Mouse (Mus musculus) hindbrain, postnatal 0 days (tissue): ENCODE measurements around the gene Castor1. TPM values are rescaled to one million over a fixed set of nuclear protein-coding genes. Genes with fewer than 3 reads are reported as not detected.

Experiments used
- ATAC-seq: fragments of 200-750 bp; cut with Nextera tagmentation; 2 replicates; pipeline ENCODE4 v1.8.0; 2017; ENCODE audit warnings: mild to moderate bottlenecking, moderate TSS enrichment, moderate library complexity
- DNase-seq: peaks from one replicate; pipeline ENCODE4 v3.0.0-alpha.2; 2015; ENCODE audit warnings: low spot score
- H3K27ac ChIP-seq: fragments of 300-500 bp; sonication (generic); 2 replicates; pipeline ENCODE4 v1.5.1; 2014; ENCODE audit warnings: mild to moderate bottlenecking
- H3K27me3 ChIP-seq: fragments of 300-500 bp; sonication (generic); 2 replicates; pipeline ENCODE4 v1.6.1; 2014; ENCODE audit warnings: low read length, mixed read lengths; ENCODE audit not compliant: insufficient read depth
- H3K36me3 ChIP-seq: fragments of 300-500 bp; sonication (generic); 2 replicates; pipeline ENCODE4 v1.6.1; 2014; ENCODE audit warnings: low read length, mixed read lengths; ENCODE audit not compliant: insufficient read depth
- H3K4me1 ChIP-seq: fragments of 300-500 bp; sonication (generic); 2 replicates; pipeline ENCODE4 v1.6.1; 2014; ENCODE audit warnings: antibody characterized with exemption, low read length, mixed read lengths; ENCODE audit not compliant: insufficient read depth
- H3K4me2 ChIP-seq: fragments of 300-500 bp; sonication (generic); 2 replicates; pipeline ENCODE4 v1.6.1; 2014; ENCODE audit warnings: low read depth, mild to moderate bottlenecking, low read length, moderate library complexity, mixed read lengths
- H3K4me3 ChIP-seq: fragments of 300-500 bp; sonication (generic); 2 replicates; pipeline ENCODE4 v1.5.1; 2014; ENCODE audit warnings: low read length
- H3K9ac ChIP-seq: fragments of 300-500 bp; sonication (generic); replicated peaks from 2 replicates; pipeline ENCODE4 v1.6.1; 2014; ENCODE audit warnings: mild to moderate bottlenecking, low read length, moderate library complexity, mixed read lengths
- H3K9me3 ChIP-seq: fragments of 300-500 bp; sonication (generic); 2 replicates; pipeline ENCODE4 v1.6.1; 2016; ENCODE audit warnings: low read length, mixed read lengths
- CTCF ChIP-seq: IDR thresholded peaks from 2 replicates; pipeline ENCODE4 v1.5.1; 2016; ENCODE audit warnings: antibody characterized with exemption, control low read depth, low read depth
- WGBS: fragments of 180-500 bp; shearing (Covaris S2); extraction: QIAGEN DNeasy Blood & Tissue Kit; methylation state at CpG from one replicate; pipeline ENCODE4 v1.1.7; 2014; 5-methylcytosine and 5-hydroxymethylcytosine counted together
- polyA plus RNA-seq: library from polyadenylated mRNA; unstranded; fragments of >200 nt; fragmentation: Nextera tagmentation; extraction: Ambion mirVana; gene quantifications from 2 replicates; pipeline ENCODE4 v1.2.1, GENCODE M21; 2015
- total RNA-seq: library from RNA; depleted of rRNA; stranded (reverse); fragments of >200 nt; gene quantifications from 2 replicates; pipeline ENCODE4 v1.2.3, GENCODE M21; 2014

Gene Castor1
- total and polyA plus RNA-seq, 2 experiments from 2014 or later, result 10.6 to 20.6 TPM

DNA sequence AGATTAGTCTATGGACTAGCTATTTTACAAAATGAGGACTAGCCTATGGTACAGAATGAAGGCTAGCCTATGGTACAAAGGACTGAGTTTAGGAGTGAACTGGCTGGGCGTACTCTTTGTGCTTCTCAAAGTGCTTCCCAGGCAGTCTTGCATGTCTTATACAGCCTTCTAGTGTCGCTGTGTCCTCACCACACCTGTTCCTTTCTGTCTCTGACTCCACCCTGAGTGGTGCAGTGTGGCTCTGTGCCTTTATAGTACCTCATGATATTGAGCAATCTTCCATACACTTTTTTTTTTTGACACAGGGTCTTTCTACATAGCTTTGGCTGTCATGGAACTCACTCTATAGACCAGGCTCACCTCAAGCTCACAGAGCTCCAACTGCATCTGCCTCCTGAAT is 13.4 kb downstream of the Castor1 start:
- no peak for ATAC-seq
- Histone ChIP-seq H3K4me3 (no peak overlapping the region), H3K4me2 (no peak overlapping the region), H3K4me1 (0 out of 2 replicates have a peak, but pooled peaks cover 6% of the 10 kb centered on the region), H3K9ac (no peak overlapping the region), H3K27me3 (no peaks in the 10 kb centered on the region), H3K27ac (no peak overlapping the region), H3K9me3 (no peaks in the 10 kb centered on the region), H3K36me3 (no peaks in the 10 kb centered on the region)
- WGBS, result 94% methylated on average over 2 of the region's 2 CpGs
- no peak for DNase-seq
- TF ChIP-seq CTCF, result no peak

DNA sequence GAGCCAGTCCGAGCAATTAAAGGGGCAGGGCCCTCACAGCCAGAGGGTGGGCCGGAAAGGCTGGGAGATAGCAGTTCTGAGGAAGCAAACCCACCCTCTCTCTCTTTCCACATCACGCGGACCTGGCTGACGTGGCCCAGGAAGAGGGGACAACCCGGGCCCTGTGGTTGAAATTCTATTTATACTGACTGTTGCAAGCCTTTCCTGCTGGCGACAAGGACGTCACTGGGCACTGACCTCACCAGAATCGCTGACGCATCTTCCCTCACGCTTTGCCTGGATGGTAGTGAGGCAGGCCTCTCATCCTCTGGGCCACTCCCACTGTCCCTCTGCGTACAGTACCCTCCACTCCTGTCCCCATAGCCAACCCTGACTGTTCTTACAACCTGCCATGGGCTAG is 14.6 kb downstream of the Castor1 start:
- 80% methylated on average over 12 of the region's 12 CpGs for WGBS
- ATAC-seq (no peak), DNase-seq (no peak)
- Histone ChIP-seq H3K36me3 (no peaks in the 10 kb centered on the region), H3K27ac (no peak overlapping the region), H3K4me3 (no peak overlapping the region), H3K4me2 (no peak overlapping the region), H3K4me1 (0 out of 2 replicates have a peak, but pooled peaks cover 6% of the 10 kb centered on the region), H3K27me3 (no peaks in the 10 kb centered on the region), H3K9ac (no peak overlapping the region), H3K9me3 (no peaks in the 10 kb centered on the region)
- TF ChIP-seq CTCF, result no peak

DNA sequence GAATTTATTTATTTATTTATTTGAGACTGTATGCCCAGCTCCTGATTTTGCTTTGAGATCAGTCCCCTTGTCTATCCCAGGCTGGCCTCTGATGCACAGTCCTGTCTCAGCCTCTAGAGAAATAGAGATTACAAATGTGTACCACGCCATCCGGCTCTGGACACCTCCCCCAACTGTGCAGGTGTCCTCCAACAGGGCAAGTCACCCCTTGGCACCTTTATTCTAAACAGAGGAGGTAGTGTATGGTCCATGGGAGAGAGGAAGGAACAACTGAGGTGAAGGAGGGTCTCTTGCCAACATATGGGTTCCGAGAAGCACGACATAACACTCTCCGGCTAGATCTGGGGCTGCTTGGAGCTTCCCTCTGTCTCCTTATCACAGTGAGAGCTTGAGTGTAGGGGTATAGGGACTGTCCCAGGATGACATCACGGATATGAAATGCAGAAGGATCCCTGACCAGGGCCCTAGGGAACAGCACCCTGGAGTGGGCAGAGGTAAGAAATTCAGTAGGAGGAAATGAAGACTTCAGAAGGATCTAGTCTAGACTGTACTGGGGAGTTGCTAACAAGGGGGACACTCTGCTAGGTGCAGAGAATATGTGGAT is 17.1 kb downstream of the Castor1 start:
- H3K36me3 ChIP-seq, result no peaks in the 10 kb centered on the region
- H3K4me1 ChIP-seq, result no peaks in the 10 kb centered on the region
- DNase-seq (no peak), ATAC-seq (no peak)
- no peak for TF ChIP-seq CTCF
- H3K9me3 ChIP-seq, result no peaks in the 10 kb centered on the region
- H3K4me2 ChIP-seq, result no peak overlapping the region
- H3K9ac ChIP-seq, result no peak overlapping the region
- no peaks in the 10 kb centered on the region for H3K27me3 ChIP-seq
- no peak overlapping the region for H3K4me3 ChIP-seq
- no peak overlapping the region for H3K27ac ChIP-seq
- WGBS, result 92% methylated on average over 6 of the region's 6 CpGs

DNA sequence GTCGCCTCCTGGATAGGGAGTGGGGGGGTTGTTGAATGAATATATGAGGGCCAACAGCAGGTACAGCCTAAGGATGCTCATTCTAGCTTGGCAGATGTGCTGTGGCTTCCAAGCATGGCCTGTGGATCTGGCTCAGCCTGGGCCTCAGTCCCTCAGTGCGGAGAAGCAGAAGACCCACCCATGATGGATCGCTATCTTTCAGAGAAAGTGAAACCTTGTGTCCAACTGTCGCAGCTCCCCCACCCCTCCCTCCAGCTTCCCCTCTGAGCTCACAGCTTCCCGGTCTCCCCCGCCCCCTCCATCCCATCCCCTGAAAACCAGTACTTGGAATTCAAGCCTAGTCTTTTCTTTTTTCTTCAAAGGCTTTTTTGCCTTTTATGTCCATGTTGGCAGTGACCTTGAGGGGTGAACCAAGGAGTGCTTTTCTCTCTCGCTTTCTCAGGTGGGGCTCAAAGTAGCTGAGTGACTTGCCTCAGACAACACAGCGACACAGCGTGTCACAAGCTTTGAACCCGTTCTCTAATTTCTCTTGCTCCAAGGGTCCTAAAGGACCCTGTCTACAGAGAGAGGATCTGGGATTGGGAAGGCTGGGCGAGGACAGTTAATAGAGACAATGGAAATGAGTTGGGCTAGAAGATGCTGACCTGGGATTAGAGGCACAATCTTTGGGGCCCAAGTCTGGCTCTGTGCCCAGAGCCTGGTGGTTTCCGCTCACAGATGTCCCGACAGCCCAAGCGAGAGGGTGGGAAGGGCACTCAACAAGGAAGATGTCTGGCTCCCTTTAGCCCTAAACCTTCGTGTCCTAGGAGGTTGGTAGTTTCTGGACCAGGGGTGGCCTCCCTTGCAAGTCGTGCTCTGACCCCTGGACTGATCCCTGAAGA is 17.9 kb downstream of the Castor1 start, which contains the start of gene Osm:
TSS of gene Osm (plus strand) at position 756 of the 881 bp plus-strand sequence.
- Histone ChIP-seq H3K27me3 (no peaks in the 10 kb centered on the region), H3K4me2 (no peak within 1 kb of the TSS), H3K36me3 (no peaks in the 10 kb centered on the region), H3K4me3 (no peak within 1 kb of the TSS), H3K4me1 (no peaks in the 10 kb centered on the region), H3K9ac (no peak within 1 kb of the TSS), H3K9me3 (no peaks in the 10 kb centered on the region), H3K27ac (no peak within 1 kb of the TSS)
- TF ChIP-seq CTCF, result no peak
- DNase-seq (no peak), ATAC-seq (no peak)
- WGBS, result 69% methylated on average over 16 of the region's 16 CpGs

DNA sequence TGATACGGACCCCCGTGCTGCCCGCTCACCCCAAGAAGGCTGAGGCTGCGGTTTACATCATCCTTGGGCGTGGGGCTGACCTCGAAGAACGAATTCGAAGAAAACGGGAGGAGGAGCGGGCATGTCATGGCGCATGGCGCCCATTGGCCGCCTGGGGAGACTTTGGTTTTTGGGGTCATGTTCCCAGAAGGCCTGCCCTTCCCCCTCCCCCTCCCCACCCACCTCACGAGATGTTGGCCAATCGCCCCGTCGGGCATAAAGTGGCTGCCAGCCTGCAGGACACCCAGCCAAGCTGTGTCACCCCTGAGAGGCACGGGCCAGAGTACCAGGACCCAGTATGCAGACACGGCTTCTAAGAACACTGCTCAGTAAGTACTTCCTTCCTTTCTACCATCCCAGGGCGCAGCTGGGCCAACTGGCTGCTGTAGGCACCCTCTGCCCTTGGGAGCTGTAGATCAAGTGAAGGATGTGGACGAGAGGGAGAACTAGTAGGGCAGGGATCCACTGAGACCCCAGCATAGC is 18.6 kb downstream of the Castor1 start:
- H3K27ac ChIP-seq, result no peak overlapping the region
- no peaks in the 10 kb centered on the region for H3K4me1 ChIP-seq
- no peak for DNase-seq
- no peaks in the 10 kb centered on the region for H3K36me3 ChIP-seq
- no peaks in the 10 kb centered on the region for H3K9me3 ChIP-seq
- no peak overlapping the region for H3K9ac ChIP-seq
- no peak overlapping the region for H3K4me3 ChIP-seq
- ATAC-seq, result no peak
- H3K4me2 ChIP-seq, result no peak overlapping the region
- WGBS, result 89% methylated on average over 21 of the region's 21 CpGs
- H3K27me3 ChIP-seq, result no peaks in the 10 kb centered on the region
- TF ChIP-seq CTCF, result no peak

DNA sequence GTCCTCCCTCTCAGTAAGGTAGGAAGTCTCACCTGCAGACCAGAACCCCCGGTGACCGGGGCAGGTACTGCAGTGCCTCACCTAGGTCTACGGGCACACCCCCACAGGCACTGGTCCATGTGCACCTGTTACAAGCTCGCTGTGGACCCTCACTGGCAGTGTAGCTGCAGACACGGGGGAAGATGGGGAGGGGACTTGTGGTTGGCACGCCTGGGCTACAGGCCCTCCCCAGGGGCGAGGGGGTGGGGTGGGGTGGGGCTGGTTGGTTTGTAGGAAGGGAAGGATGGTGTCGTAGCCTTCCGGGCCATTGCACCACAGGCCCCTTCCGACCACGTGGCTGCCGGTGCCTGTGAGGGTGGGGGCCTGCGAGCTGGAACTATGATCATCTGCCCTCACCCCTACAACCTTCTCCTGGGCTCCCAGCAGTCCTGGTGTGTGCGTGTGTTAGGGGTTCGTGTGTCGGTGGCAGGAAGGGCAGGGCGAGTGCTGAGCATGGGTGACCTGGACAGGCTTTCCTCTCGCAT is 19.4 kb downstream of the Castor1 start:
- WGBS, result 89% methylated on average over 18 of the region's 18 CpGs
- no peak for TF ChIP-seq CTCF
- Histone ChIP-seq H3K27ac (no peak overlapping the region), H3K27me3 (no peaks in the 10 kb centered on the region), H3K36me3 (no peaks in the 10 kb centered on the region), H3K9me3 (no peaks in the 10 kb centered on the region), H3K9ac (no peak overlapping the region), H3K4me1 (no peaks in the 10 kb centered on the region), H3K4me3 (no peak overlapping the region), H3K4me2 (no peak overlapping the region)
- ATAC-seq, result no peak; the same call in 1 of the 2 replicates
- DNase-seq, result no peak
